Mouse (Mus musculus): ENCODE results near the gene Calr. TPM values are rescaled to one million over a fixed set of nuclear protein-coding genes. Genes with fewer than 3 reads are reported as not detected.

Calr gene
- polyA plus RNA-seq, 1 experiment = 385 TPM

DNA sequence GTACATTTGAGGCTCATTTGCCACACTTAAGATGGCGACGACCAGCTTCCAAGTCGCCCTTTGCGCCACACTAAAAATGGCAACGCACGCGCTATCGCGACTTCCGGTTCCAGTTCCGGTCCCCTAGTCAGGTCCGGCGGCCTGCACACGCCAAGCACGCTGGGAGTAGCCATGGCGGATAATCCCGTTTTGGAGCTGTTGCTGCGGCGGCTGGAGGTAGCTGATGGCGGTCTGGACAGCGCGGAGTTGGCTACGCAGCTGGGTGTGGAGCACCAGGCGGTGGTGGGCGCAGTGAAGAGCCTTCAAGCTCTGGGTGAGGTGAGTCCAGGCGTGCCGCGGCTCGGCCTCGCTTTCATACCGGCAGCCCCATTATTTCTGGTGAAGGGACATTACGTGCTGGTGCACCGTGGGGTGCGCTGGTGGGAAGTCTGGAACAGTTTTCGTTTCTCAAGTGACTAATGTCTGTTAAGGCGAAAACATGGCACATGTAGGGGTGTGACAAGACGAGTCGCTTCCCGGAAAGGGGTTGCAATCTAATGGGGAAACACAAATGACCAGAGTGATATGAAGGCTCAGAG, 10.2 kb upstream of the Calr start, which contains the start of gene Farsa:
Farsa (plus strand) TSS at position 126 of the 578 bp plus-strand sequence.
- H3ac ChIP-seq (ENCODE audit: control insufficient read depth, insufficient read length) = peak within 1 kb of the TSS; percentile 62
- H3K4me3 ChIP-seq = peak within 1 kb of the TSS; percentile 54
- H3K79me2 ChIP-seq (ENCODE audit: control insufficient read depth, insufficient read depth) = peaks cover 35% of the 10 kb centered on the region
- H3K4me2 ChIP-seq (ENCODE audit: low read depth) = peak within 1 kb of the TSS; percentile 85
- peaks cover 15% of the 10 kb centered on the region for H3K36me3 ChIP-seq (ENCODE audit: control insufficient read depth, insufficient read depth)
- H3K27me3 ChIP-seq (ENCODE audit: control insufficient read depth, insufficient read depth, insufficient read length) = no peaks in the 10 kb centered on the region
- no peak for TF ChIP-seq TCF3 (IDR thresholded peaks at IDR 0.05; ENCODE audit: insufficient read length, low read depth)
- no peak for TF ChIP-seq MAX (IDR thresholded peaks at IDR 0.05; ENCODE audit: low read depth)
- TF ChIP-seq SRF (IDR thresholded peaks at IDR 0.05; ENCODE audit: control insufficient read depth, insufficient read length, low read depth) = peak; percentile 78
- TF ChIP-seq MYOD1 (IDR thresholded peaks at IDR 0.05; ENCODE audit: control insufficient read depth in 1 of 3, insufficient read length in 2 of 3, low read depth in 2 of 3) = peak in 1 of 3 experiments; percentile 28
- TF ChIP-seq CEBPB (IDR thresholded peaks at IDR 0.05; ENCODE audit: insufficient read depth, poor library complexity, severe bottlenecking) = no peak
- TF ChIP-seq E2F4 (IDR thresholded peaks at IDR 0.05; ENCODE audit: insufficient read depth) = no peak
- no peak for TF ChIP-seq REST (IDR thresholded peaks at IDR 0.05; ENCODE audit: insufficient read depth, insufficient read length)
- TF ChIP-seq TCF12 (IDR thresholded peaks at IDR 0.05; ENCODE audit: insufficient read depth, poor library complexity, severe bottlenecking) = no peak
- peak; percentile 99 for TF ChIP-seq POLR2A (IDR thresholded peaks at IDR 0.05; ENCODE audit: insufficient read length, low read depth)
- TF ChIP-seq MYOG (IDR thresholded peaks at IDR 0.05; ENCODE audit: control insufficient read depth in 1 of 3, insufficient read depth in 1 of 3, insufficient read length in 2 of 3, low read depth in 2 of 3) = no peak
- TF ChIP-seq USF1 (IDR thresholded peaks at IDR 0.05; ENCODE audit: low read depth) = no peak
- TF ChIP-seq POLR2AphosphoS2 (IDR thresholded peaks at IDR 0.05; ENCODE audit: insufficient read length, low read depth) = peak; percentile 97

DNA sequence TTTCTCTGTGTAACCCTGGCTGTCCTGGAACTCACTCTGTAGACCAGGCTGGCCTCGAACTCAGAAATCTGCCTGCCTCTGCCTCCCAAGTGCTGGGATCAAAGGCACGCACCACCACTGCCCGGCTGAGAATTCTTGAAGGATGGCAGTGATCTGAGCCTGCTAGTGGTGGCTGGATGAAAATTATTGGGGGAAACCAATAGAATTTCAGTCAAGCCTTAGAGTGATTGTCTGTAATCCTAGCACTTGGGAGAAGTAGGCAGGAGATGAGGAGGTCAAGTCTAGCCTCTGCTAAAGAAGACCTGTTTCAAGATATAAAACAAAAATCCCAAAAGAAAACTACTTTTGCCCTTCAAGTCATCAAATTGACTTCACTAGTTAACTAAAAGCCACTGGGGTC, 9.7 kb upstream of the Calr start:
- Histone ChIP-seq H3K27me3 (ENCODE audit: control insufficient read depth, insufficient read depth, insufficient read length) (no peaks in the 10 kb centered on the region), H3K4me3 (peak overlapping the region; percentile 54), H3K4me2 (ENCODE audit: low read depth) (no peak overlapping the region), H3K79me2 (ENCODE audit: control insufficient read depth, insufficient read depth) (peaks cover 35% of the 10 kb centered on the region), H3K36me3 (ENCODE audit: control insufficient read depth, insufficient read depth) (peaks cover 10% of the 10 kb centered on the region), H3ac (ENCODE audit: control insufficient read depth, insufficient read length) (peak overlapping the region; percentile 62)
- no peak for TF ChIP-seq MYOG (IDR thresholded peaks at IDR 0.05; ENCODE audit: control insufficient read depth in 1 of 3, insufficient read depth in 1 of 3, insufficient read length in 2 of 3, low read depth in 2 of 3)
- no peak for TF ChIP-seq E2F4 (IDR thresholded peaks at IDR 0.05; ENCODE audit: insufficient read depth)
- TF ChIP-seq REST (IDR thresholded peaks at IDR 0.05; ENCODE audit: insufficient read depth, insufficient read length) = no peak
- no peak for TF ChIP-seq USF1 (IDR thresholded peaks at IDR 0.05; ENCODE audit: low read depth)
- TF ChIP-seq MAX (IDR thresholded peaks at IDR 0.05; ENCODE audit: low read depth) = no peak
- no peak for TF ChIP-seq POLR2AphosphoS2 (IDR thresholded peaks at IDR 0.05; ENCODE audit: insufficient read length, low read depth)
- no peak for TF ChIP-seq POLR2A (IDR thresholded peaks at IDR 0.05; ENCODE audit: insufficient read length, low read depth)
- no peak for TF ChIP-seq TCF12 (IDR thresholded peaks at IDR 0.05; ENCODE audit: insufficient read depth, poor library complexity, severe bottlenecking)
- no peak for TF ChIP-seq SRF (IDR thresholded peaks at IDR 0.05; ENCODE audit: control insufficient read depth, insufficient read length, low read depth)
- no peak for TF ChIP-seq MYOD1 (IDR thresholded peaks at IDR 0.05; ENCODE audit: control insufficient read depth in 1 of 3, insufficient read length in 2 of 3, low read depth in 2 of 3)
- no peak for TF ChIP-seq CEBPB (IDR thresholded peaks at IDR 0.05; ENCODE audit: insufficient read depth, poor library complexity, severe bottlenecking)
- TF ChIP-seq TCF3 (IDR thresholded peaks at IDR 0.05; ENCODE audit: insufficient read length, low read depth) = no peak

DNA sequence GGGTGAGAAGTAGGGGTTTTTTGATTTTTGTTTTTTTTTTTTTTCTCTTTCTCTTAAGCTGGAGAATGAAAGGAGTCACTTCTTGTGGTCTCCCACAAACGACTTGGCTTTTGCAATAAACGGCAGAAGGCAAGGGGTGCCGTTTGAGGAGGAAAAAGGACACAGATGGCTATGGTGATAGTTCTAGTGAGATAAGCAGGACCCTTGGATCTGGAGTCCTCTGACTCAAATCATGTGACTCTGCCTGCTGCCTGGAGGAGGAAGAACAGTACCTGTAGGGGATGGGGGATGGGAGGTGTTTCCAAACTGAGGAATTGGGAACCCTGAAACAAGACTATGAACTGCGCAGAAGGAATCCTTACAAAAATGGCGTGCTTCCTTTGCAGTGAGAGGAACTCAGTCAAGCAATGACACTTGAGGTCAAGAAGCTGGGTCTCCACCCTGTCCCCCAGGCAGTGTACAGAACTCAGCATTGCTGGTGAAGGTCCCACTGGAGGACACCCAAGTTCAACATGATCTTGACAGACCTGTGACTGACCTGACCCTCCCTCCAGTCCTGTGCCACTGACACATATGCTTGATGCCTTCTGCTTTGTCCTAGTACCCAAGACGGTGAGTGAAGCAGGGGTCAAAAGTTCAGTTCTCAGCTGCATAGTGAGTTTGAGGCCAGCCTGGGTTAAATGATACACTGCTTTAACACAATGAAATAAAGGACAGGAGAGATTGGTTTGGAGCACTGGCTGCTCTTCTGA, 1.1 kb upstream of the Calr start:
- H3K4me2 ChIP-seq (ENCODE audit: low read depth) = peak overlapping the region; percentile 99
- no peak for TF ChIP-seq POLR2AphosphoS2 (IDR thresholded peaks at IDR 0.05; ENCODE audit: insufficient read length, low read depth)
- no peak for TF ChIP-seq TCF3 (IDR thresholded peaks at IDR 0.05; ENCODE audit: insufficient read length, low read depth)
- TF ChIP-seq MYOG (IDR thresholded peaks at IDR 0.05; ENCODE audit: control insufficient read depth in 1 of 3, insufficient read depth in 1 of 3, insufficient read length in 2 of 3, low read depth in 2 of 3) = no peak
- no peak for TF ChIP-seq E2F4 (IDR thresholded peaks at IDR 0.05; ENCODE audit: insufficient read depth)
- no peak for TF ChIP-seq USF1 (IDR thresholded peaks at IDR 0.05; ENCODE audit: low read depth)
- TF ChIP-seq POLR2A (IDR thresholded peaks at IDR 0.05; ENCODE audit: insufficient read length, low read depth) = no peak
- no peak for TF ChIP-seq TCF12 (IDR thresholded peaks at IDR 0.05; ENCODE audit: insufficient read depth, poor library complexity, severe bottlenecking)
- TF ChIP-seq MYOD1 (IDR thresholded peaks at IDR 0.05; ENCODE audit: control insufficient read depth in 1 of 3, insufficient read length in 2 of 3, low read depth in 2 of 3) = no peak
- TF ChIP-seq SRF (IDR thresholded peaks at IDR 0.05; ENCODE audit: control insufficient read depth, insufficient read length, low read depth) = no peak
- no peak for TF ChIP-seq CEBPB (IDR thresholded peaks at IDR 0.05; ENCODE audit: insufficient read depth, poor library complexity, severe bottlenecking)
- no peak for TF ChIP-seq MAX (IDR thresholded peaks at IDR 0.05; ENCODE audit: low read depth)
- no peak for TF ChIP-seq REST (IDR thresholded peaks at IDR 0.05; ENCODE audit: insufficient read depth, insufficient read length)
- peak overlapping the region; percentile 98 for H3K4me3 ChIP-seq

DNA sequence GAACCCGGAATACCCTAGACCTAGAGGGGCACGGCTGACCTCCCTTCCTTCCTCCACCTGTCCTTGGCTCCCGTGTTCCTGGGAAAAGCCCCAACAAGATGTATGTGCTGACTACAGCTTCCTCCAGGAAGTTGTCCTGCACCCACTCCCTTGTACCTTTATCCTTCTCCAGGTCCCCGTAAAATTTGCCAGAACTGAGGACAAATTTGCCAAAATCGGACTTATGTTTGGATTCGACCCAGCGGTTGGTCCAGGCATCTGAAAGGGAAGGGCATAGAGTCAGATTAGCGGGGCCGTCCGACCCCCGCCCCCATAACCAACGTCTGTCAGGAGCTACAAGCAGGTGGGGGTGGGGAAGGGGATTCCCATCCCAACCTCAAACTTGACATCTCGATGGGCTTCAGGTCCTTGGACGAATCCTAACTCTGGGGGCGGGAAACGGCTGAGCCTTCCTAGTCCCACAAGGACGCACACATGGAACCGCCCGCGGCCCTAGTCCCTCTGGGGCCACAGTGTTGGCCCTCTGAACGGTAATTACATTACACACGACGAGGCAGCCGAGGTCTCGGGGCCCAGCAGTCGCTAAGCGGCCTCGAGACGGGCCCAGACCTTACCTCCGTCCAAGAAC, 526 bp downstream of the Calr start:
- H3K27me3 ChIP-seq (ENCODE audit: control insufficient read depth, insufficient read depth, insufficient read length) = no peaks in the 10 kb centered on the region
- peaks cover 40% of the 10 kb centered on the region for H3K36me3 ChIP-seq (ENCODE audit: control insufficient read depth, insufficient read depth)
- H3K4me2 ChIP-seq (ENCODE audit: low read depth) = peak overlapping the region; percentile 81
- peak overlapping the region; percentile 51 for H3ac ChIP-seq (ENCODE audit: control insufficient read depth, insufficient read length)
- H3K4me3 ChIP-seq = peak overlapping the region; percentile 98
- no peak for TF ChIP-seq SRF (IDR thresholded peaks at IDR 0.05; ENCODE audit: control insufficient read depth, insufficient read length, low read depth)
- no peak for TF ChIP-seq POLR2A (IDR thresholded peaks at IDR 0.05; ENCODE audit: insufficient read length, low read depth)
- no peak for TF ChIP-seq E2F4 (IDR thresholded peaks at IDR 0.05; ENCODE audit: insufficient read depth)
- TF ChIP-seq MYOD1 (IDR thresholded peaks at IDR 0.05; ENCODE audit: control insufficient read depth in 1 of 3, insufficient read length in 2 of 3, low read depth in 2 of 3) = no peak
- no peak for TF ChIP-seq USF1 (IDR thresholded peaks at IDR 0.05; ENCODE audit: low read depth)
- TF ChIP-seq POLR2AphosphoS2 (IDR thresholded peaks at IDR 0.05; ENCODE audit: insufficient read length, low read depth) = no peak
- no peak for TF ChIP-seq TCF12 (IDR thresholded peaks at IDR 0.05; ENCODE audit: insufficient read depth, poor library complexity, severe bottlenecking)
- TF ChIP-seq MYOG (IDR thresholded peaks at IDR 0.05; ENCODE audit: control insufficient read depth in 1 of 3, insufficient read depth in 1 of 3, insufficient read length in 2 of 3, low read depth in 2 of 3) = no peak
- TF ChIP-seq REST (IDR thresholded peaks at IDR 0.05; ENCODE audit: insufficient read depth, insufficient read length) = no peak
- TF ChIP-seq MAX (IDR thresholded peaks at IDR 0.05; ENCODE audit: low read depth) = no peak
- no peak for TF ChIP-seq CEBPB (IDR thresholded peaks at IDR 0.05; ENCODE audit: insufficient read depth, poor library complexity, severe bottlenecking)
- TF ChIP-seq TCF3 (IDR thresholded peaks at IDR 0.05; ENCODE audit: insufficient read length, low read depth) = no peak
- peaks cover 15% of the 10 kb centered on the region for H3K79me2 ChIP-seq (ENCODE audit: control insufficient read depth, insufficient read depth)

More for the DNA sequence above, 1.1 kb upstream of the Calr start:
- peaks cover 24% of the 10 kb centered on the region for H3K36me3 ChIP-seq (ENCODE audit: control insufficient read depth, insufficient read depth)
- peak overlapping the region; percentile 51 for H3ac ChIP-seq (ENCODE audit: control insufficient read depth, insufficient read length)
- peaks cover 15% of the 10 kb centered on the region for H3K79me2 ChIP-seq (ENCODE audit: control insufficient read depth, insufficient read depth)
- no peaks in the 10 kb centered on the region for H3K27me3 ChIP-seq (ENCODE audit: control insufficient read depth, insufficient read depth, insufficient read length)
